Mouse (Mus musculus) stomach, postnatal 0 days (tissue): Measurements from ENCODE around the gene Krt8.
"Not testable (repeated sequence)": the region's sequence is repeated elsewhere in the genome, so short reads cannot be mapped to it uniquely, and the experiment has no call there.

Experiments used
- CTCF ChIP-seq: IDR thresholded peaks from 2 replicates; pipeline ENCODE4 v1.5.1; 2016; ENCODE audit warnings: antibody characterized with exemption, low read depth, mild to moderate bottlenecking, moderate library complexity
- EP300 ChIP-seq: optimal IDR thresholded peaks from 2 replicates; pipeline ENCODE3; 2016; ENCODE audit warnings: antibody characterized with exemption

GRCm38 (mm10) chr15:101996450-101997078 is 7.7 kb downstream of the Krt8 start:
- not testable (repeated sequence) for TF ChIP-seq EP300, CTCF
